Mouse (Mus musculus): Measurements from ENCODE around the gene Gm11937. TPM values are rescaled to one million over a fixed set of nuclear protein-coding genes. Genes with fewer than 3 reads are reported as not detected.

Gene Gm11937
- total and polyA plus RNA-seq, 3 experiments = not detected

DNA sequence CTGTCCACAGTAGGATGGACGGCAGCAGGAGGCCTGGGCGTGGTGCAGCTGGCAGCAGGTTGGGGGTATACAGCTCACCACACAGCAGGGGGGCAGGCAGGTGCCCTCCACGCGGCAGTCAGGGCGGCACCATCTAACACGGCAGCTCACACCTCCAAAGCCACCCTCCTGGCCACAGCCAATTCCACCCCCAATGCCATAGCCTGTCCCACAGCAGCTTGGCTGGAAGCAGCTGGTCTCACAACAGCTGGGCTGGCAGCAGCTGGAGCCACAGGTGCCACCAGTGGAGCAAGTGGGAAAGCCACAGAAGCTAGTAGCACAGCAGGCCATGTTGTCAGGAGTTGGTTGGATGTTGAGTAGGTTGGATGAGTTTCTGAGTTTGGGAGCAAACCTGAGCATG is 29.4 kb downstream of the Gm11937 start, which contains the start of gene Krtap1-5:
Gene Krtap1-5 (minus strand): TSS at position 381 of the 400 bp plus-strand sequence.
- H3K9me3 ChIP-seq (replicated peaks; ENCODE audit: insufficient read depth, low read length) = no peaks in the 10 kb centered on the region
- H3K4me3 ChIP-seq (ENCODE audit: control insufficient read depth in 1 of 2, insufficient read depth in 1 of 2, low read depth in 2 of 2, low read length in 2 of 2) = no peak within 1 kb of the TSS
- TF ChIP-seq RAD21 (IDR thresholded peaks at IDR 0.05; ENCODE audit: low read depth, low read length) = no peak
- TF ChIP-seq USF2 (IDR thresholded peaks at IDR 0.05; ENCODE audit: borderline replicate concordance in 1 of 2, insufficient read depth in 1 of 2, low read depth in 1 of 2, low read length in 2 of 2) = no peak
- no peak for TF ChIP-seq GATA1 (IDR thresholded peaks at IDR 0.05; ENCODE audit: low read depth, low read length)
- TF ChIP-seq ZKSCAN1 (IDR thresholded peaks at IDR 0.05; ENCODE audit: low read depth, low read length) = no peak
- TF ChIP-seq CTCF (IDR thresholded peaks at IDR 0.05 in 2 of 3, conservative IDR thresholded peaks at IDR 0.05 in 1 of 3; ENCODE audit: control insufficient read depth in 1 of 3, insufficient read depth in 1 of 3, low read depth in 2 of 3, low read length in 3 of 3, poor library complexity in 1 of 3, severe bottlenecking in 1 of 3) = no peak
- no peak for TF ChIP-seq KAT2A (conservative IDR thresholded peaks at IDR 0.05; ENCODE audit: low read depth, low read length)
- no peak for TF ChIP-seq ETS1 (IDR thresholded peaks at IDR 0.05; ENCODE audit: low read depth, low read length)
- no peak for TF ChIP-seq MYC (IDR thresholded peaks at IDR 0.05; ENCODE audit: low read depth, low read length)
- no peak for TF ChIP-seq MAX (IDR thresholded peaks at IDR 0.05; ENCODE audit: low read length)
- TF ChIP-seq TBP (IDR thresholded peaks at IDR 0.05; ENCODE audit: low read depth, low read length) = no peak
- no peak for TF ChIP-seq SIN3A (IDR thresholded peaks at IDR 0.05; ENCODE audit: low read length)
- no peak for TF ChIP-seq UBTF (IDR thresholded peaks at IDR 0.05; ENCODE audit: borderline replicate concordance, insufficient read depth, low read depth, low read length)
- no peak for TF ChIP-seq BHLHE40 (IDR thresholded peaks at IDR 0.05; ENCODE audit: borderline replicate concordance, low read depth, low read length)
- no peak for TF ChIP-seq TAL1 (IDR thresholded peaks at IDR 0.05; ENCODE audit: low read length)
- TF ChIP-seq MXI1 (IDR thresholded peaks at IDR 0.05; ENCODE audit: low read depth, low read length) = no peak
- TF ChIP-seq POLR2AphosphoS2 (IDR thresholded peaks at IDR 0.05; ENCODE audit: low read length) = no peak
- no peak for TF ChIP-seq HCFC1 (IDR thresholded peaks at IDR 0.05; ENCODE audit: low read depth, low read length)
- no peak for TF ChIP-seq MAZ (IDR thresholded peaks at IDR 0.05; ENCODE audit: low read depth, low read length)
- H3K36me3 ChIP-seq (ENCODE audit: control insufficient read depth in 1 of 2, insufficient read depth in 2 of 2, low read length in 2 of 2) = no peaks in the 10 kb centered on the region
- no peaks in the 10 kb centered on the region for H3K79me2 ChIP-seq (ENCODE audit: control insufficient read depth, insufficient read depth, low read length, poor library complexity)
- no peak for DNase-seq (ENCODE audit: low read depth, low spot score)
- H3K27me3 ChIP-seq (ENCODE audit: control insufficient read depth in 1 of 2, insufficient read depth in 2 of 2, low read length in 2 of 2) = no peaks in the 10 kb centered on the region
- H3K9ac ChIP-seq (ENCODE audit: control insufficient read depth, low read depth, low read length, poor library complexity, severe bottlenecking) = no peak within 1 kb of the TSS
- no peaks in the 10 kb centered on the region for H3K4me1 ChIP-seq (ENCODE audit: control insufficient read depth in 1 of 2, insufficient read depth in 2 of 2, low read length in 2 of 2)
- no peak within 1 kb of the TSS for H3K27ac ChIP-seq (ENCODE audit: control insufficient read depth, low read depth, low read length)

DNA sequence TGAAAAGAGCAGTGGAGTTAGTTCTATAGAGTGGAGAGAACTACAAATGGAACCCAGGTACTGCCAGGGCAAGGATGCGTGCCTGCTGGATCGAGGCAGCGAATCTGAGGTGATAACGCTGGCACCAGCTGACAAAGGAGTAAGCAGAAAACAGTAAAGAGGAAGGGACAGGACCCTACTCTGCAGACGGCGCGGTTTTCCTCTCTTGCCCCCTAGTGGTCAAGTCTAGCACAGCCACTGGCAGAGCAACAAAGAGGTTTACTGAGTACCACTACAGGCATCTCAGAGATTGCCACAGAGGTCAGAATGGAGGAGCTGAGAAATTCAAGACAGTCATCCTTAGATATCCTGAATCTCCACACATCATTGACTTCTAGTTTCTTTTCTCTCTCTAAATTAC is 35.9 kb downstream of the Gm11937 start:
- Histone ChIP-seq H3K4me1 (ENCODE audit: control insufficient read depth in 1 of 2, insufficient read depth in 2 of 2, low read length in 2 of 2) (no peaks in the 10 kb centered on the region), H3K9me3 (replicated peaks; ENCODE audit: insufficient read depth, low read length) (no peaks in the 10 kb centered on the region), H3K27ac (ENCODE audit: control insufficient read depth, low read depth, low read length) (no peak overlapping the region), H3K27me3 (ENCODE audit: control insufficient read depth in 1 of 2, insufficient read depth in 2 of 2, low read length in 2 of 2) (no peaks in the 10 kb centered on the region), H3K79me2 (ENCODE audit: control insufficient read depth, insufficient read depth, low read length, poor library complexity) (no peaks in the 10 kb centered on the region), H3K4me3 (ENCODE audit: control insufficient read depth in 1 of 2, insufficient read depth in 1 of 2, low read depth in 2 of 2, low read length in 2 of 2) (no peak overlapping the region), H3K36me3 (ENCODE audit: control insufficient read depth in 1 of 2, insufficient read depth in 2 of 2, low read length in 2 of 2) (no peaks in the 10 kb centered on the region), H3K9ac (ENCODE audit: control insufficient read depth, low read depth, low read length, poor library complexity, severe bottlenecking) (no peak overlapping the region)
- peak; percentile 53 for DNase-seq (ENCODE audit: low read depth, low spot score)
- TF ChIP-seq TBP (IDR thresholded peaks at IDR 0.05; ENCODE audit: low read depth, low read length) = no peak
- TF ChIP-seq USF1 (IDR thresholded peaks at IDR 0.05; ENCODE audit: low read depth, low read length) = no peak
- TF ChIP-seq RAD21 (IDR thresholded peaks at IDR 0.05; ENCODE audit: low read depth, low read length) = peak; percentile 20
- no peak for TF ChIP-seq POLR2AphosphoS2 (IDR thresholded peaks at IDR 0.05; ENCODE audit: low read length)
- TF ChIP-seq HCFC1 (IDR thresholded peaks at IDR 0.05; ENCODE audit: low read depth, low read length) = no peak
- TF ChIP-seq SMC3 (IDR thresholded peaks at IDR 0.05; ENCODE audit: low read depth, low read length) = peak; percentile 55
- TF ChIP-seq SIN3A (IDR thresholded peaks at IDR 0.05; ENCODE audit: low read length) = no peak
- no peak for TF ChIP-seq ETS1 (IDR thresholded peaks at IDR 0.05; ENCODE audit: low read depth, low read length)
- no peak for TF ChIP-seq NRF1 (IDR thresholded peaks at IDR 0.05; ENCODE audit: insufficient read depth, low read depth, low read length, poor library complexity, severe bottlenecking)
- TF ChIP-seq CTCF (IDR thresholded peaks at IDR 0.05 in 2 of 3, conservative IDR thresholded peaks at IDR 0.05 in 1 of 3; ENCODE audit: control insufficient read depth in 1 of 3, insufficient read depth in 1 of 3, low read depth in 2 of 3, low read length in 3 of 3, poor library complexity in 1 of 3, severe bottlenecking in 1 of 3) = peak; percentile 58 to 74 (median 66)
- no peak for TF ChIP-seq UBTF (IDR thresholded peaks at IDR 0.05; ENCODE audit: borderline replicate concordance, insufficient read depth, low read depth, low read length)
- TF ChIP-seq MYB (IDR thresholded peaks at IDR 0.05; ENCODE audit: low read depth, low read length) = no peak
- no peak for TF ChIP-seq ZKSCAN1 (IDR thresholded peaks at IDR 0.05; ENCODE audit: low read depth, low read length)
- no peak for TF ChIP-seq E2F4 (IDR thresholded peaks at IDR 0.05; ENCODE audit: borderline replicate concordance, low read depth, low read length)
- no peak for TF ChIP-seq BHLHE40 (IDR thresholded peaks at IDR 0.05; ENCODE audit: borderline replicate concordance, low read depth, low read length)

Measured in MEL (cell line).